Mouse (Mus musculus) cerebellum, adult 11-12 months (tissue): ENCODE data around the gene Smurf1.

Experiments used
- DNase-seq: peaks from one replicate; pipeline ENCODE4 v3.0.0; 2022

Smurf1 gene

GRCm38 (mm10) chr5:144965639-144966351 lies at the start of gene Smurf1:
Gene Smurf1, minus strand, starts transcription at chr5:144965847.
- peak; percentile 84 for DNase-seq

DNA sequence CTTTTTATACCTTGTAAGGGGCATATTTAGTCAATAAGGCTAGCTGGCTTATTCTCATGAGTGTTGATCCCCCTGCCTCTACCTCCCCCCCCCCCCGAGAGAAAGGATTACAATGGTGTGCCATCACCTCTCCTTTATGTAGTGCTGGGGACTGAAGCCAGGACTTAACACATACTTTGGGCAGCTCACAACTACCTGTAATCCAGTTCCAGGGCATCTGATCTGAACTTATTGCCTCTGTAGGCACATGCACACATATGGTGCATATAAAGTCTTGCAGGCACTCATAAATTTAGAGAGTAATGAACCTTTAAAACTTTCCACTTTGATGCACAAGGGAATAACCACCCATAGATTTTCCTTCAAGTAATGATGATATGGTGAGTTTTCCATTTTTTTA lies 48.6 kb upstream of the Smurf1 start:
- DNase-seq, result no peak

- DNase-seq, result no peak
Measured at GRCm38 (mm10) chr5:145008878-145009659, 43.4 kb upstream of the Smurf1 start.

GRCm38 (mm10) chr5:145005596-145005995 lies 39.9 kb upstream of the Smurf1 start:
- no peak for DNase-seq

DNA sequence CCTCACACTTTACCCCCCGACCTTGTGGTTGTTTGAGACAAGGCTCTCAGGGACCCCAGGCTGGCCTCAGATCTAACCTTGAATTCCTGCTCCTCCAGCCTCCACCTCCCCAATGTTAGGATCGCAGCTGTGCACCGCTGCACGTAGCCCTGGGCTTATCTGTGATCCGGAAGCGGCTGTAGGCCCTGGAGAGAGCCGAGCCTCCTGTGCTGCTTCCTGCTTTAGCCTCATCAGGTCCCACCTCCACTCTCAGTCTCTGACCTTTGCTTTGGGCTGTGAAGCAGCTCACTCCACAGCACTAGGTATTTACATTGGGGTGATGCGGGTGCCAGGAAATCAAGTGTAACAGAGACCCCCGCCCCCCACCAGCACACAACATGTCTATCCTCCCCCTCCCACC lies 38.8 kb upstream of the Smurf1 start:
- DNase-seq, result no peak

- DNase-seq, result no peak
Measured at GRCm38 (mm10) chr5:145003362-145003761, 37.7 kb upstream of the Smurf1 start.

DNA sequence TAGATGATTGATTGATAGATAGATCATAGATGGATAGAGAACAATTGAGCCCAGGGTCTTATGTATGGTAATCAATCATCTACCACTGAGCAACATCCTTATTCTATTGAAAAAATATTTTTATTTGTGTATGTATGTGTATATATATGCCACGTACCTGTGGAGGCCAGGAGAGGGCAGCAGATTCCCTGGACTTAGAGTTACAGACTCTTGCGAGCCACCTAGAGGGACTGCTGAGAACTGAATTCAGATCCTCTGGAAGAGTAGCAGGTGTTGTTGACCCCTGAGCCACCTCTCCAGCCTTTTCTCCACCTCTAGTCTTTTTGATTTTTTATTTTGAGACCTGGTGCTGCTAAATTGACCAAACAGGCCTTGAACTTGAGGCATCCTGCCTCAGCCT lies 32.8 kb upstream of the Smurf1 start:
- no peak for DNase-seq

- DNase-seq, result no peak
Measured at GRCm38 (mm10) chr5:144990481-144990880, 24.8 kb upstream of the Smurf1 start.

DNA sequence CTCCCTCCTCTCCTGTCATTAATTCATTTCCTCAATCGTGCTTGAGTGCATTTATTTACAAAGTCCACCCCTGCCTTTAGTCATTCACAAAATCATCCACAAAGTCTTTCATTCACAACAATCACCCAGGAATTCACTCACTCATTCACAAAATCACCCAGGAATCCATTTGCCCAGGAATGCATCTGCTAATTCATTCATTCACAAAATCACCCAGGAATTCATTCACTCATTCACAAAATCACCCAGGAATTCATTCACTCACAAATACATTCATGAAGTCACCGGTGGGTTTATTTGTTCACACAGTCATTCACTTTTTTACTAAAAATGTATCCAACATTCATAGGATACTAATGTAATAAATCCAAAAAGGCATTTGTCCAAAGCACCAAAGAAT lies 24.4 kb upstream of the Smurf1 start:
- DNase-seq, result no peak

GRCm38 (mm10) chr5:144989061-144989405 lies 23.4 kb upstream of the Smurf1 start:
- DNase-seq, result no peak

- peak; percentile 25 for DNase-seq
Measured at GRCm38 (mm10) chr5:144988340-144989060, 22.9 kb upstream of the Smurf1 start.

- no peak for DNase-seq
Measured at GRCm38 (mm10) chr5:144987561-144987960, 21.9 kb upstream of the Smurf1 start.

GRCm38 (mm10) chr5:144984839-144985238 lies 19.2 kb upstream of the Smurf1 start:
- no peak for DNase-seq

- DNase-seq, result no peak
Measured at GRCm38 (mm10) chr5:144983227-144983626, 17.6 kb upstream of the Smurf1 start.

- DNase-seq, result no peak
Measured at GRCm38 (mm10) chr5:144979110-144979509, 13.5 kb upstream of the Smurf1 start.

DNA sequence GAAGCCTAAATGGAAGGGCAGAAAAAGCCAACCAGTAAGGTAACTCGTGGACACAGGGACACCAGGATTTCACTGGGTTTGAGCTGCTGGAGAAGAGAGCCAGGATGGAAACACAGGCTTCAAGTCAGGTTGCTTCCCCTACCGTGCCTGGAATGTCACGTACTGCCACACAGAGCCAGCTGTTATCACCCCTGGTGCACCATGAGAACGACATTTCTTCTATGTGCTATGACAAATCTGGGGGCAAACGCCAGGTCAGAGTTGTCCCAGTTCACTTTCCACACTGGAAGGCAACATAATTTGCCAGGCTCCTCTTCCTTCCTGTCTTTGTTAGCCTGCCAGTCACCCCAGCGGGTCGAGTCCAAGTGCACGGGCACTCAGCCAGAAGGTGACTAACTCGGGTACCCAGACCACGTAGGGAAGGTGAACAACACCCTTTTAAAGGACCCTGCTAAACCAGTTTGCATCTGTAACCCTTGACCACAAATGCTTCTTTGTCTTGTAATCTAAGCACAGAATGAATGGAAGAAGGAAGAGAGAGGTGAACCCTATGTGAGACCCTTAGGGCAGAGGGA lies 13.0 kb upstream of the Smurf1 start:
- DNase-seq, result no peak

DNA sequence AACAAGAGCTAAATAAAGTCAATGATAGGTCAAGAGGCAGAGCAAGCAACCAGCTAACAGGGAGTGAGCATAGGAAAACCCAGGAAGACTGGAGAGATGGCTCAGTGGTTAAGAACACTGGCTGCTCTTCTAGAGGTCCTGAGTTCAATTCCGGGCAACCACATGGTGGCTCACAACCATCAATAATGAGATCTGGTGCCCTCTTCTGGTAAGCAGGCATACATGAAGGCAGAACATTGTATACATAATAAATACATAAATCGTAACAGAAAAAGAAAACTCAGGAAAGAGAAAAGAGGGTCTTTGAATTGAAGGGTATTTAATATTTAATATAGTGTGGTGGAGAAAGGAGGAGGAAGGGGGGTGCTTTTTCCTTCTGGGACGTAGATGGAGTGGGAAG lies 5.6 kb upstream of the Smurf1 start:
- no peak for DNase-seq

DNA sequence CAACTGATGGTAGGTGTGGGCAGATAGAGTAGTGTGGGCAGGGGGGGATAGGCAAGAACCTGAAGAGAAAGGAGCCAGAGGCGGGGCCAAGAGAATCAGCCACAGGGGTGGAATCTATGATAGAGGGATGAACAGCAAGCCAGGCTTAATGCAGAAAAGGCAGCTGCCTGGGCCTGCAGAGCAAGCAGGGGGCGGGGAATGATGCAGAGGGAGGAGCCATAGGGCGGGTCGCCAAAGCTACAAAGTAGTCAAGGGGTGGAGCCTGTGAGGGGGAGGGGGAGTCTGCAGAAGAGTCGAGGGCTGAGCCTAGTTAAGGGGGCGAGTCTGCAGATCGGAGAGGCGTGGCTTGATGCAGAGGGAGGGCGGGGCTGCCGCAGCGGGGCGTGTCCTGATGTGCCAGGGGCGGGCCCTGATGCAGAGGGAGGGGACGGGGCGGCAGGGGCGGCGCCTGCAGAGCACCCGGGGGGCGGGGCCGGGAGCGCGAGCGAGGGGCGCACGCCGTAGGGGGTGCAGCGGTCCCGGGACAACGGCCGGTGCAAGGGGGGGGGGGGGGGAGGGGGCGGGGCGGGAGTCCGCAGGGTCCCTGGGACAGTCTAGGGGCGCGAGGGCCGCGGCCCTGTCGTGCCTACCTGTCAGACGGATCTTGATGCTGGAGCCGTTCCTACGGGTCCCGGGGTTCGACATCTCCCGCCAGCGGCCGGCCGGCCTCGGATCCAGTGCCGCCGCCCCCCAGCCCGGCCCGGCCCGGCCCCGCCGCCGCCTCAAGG lies 592 bp downstream of the Smurf1 start:
- DNase-seq, result peak; percentile 85

GRCm38 (mm10) chr5:144964465-144964864 lies 1.2 kb downstream of the Smurf1 start:
- no peak for DNase-seq

GRCm38 (mm10) chr5:144963817-144964261 lies 1.8 kb downstream of the Smurf1 start:
- DNase-seq, result peak; percentile 53

- peak; percentile 48 for DNase-seq
Measured at GRCm38 (mm10) chr5:144963401-144963800, 2.2 kb downstream of the Smurf1 start.

GRCm38 (mm10) chr5:144958271-144958670 lies 7.4 kb downstream of the Smurf1 start:
- DNase-seq, result no peak

- no peak for DNase-seq
Measured at GRCm38 (mm10) chr5:144954432-144954831, 11.2 kb downstream of the Smurf1 start.
